Mouse (Mus musculus) olfactory bulb, adult 2 months (tissue): ENCODE measurements around the gene Bricd5.

ENCODE experiments used
- CTCF ChIP-seq: fragments of 200-500 bp; IDR thresholded peaks from 2 replicates; pipeline ENCODE4 v1.5.1; 2012; ENCODE audit warnings: low read depth, mild to moderate bottlenecking, low read length, moderate library complexity; ENCODE audit not compliant: insufficient read depth
- POLR2A ChIP-seq: fragments of 200-500 bp; IDR thresholded peaks from 2 replicates; pipeline ENCODE4 v1.6.1; 2012; ENCODE audit warnings: mild to moderate bottlenecking, low read depth, low read length, moderate library complexity; ENCODE audit not compliant: insufficient read depth

GRCm38 (mm10) chr17:24453372-24453771 is 20.3 kb upstream of the Bricd5 start:
- TF ChIP-seq CTCF (no peak), POLR2A (no peak)
